Mouse (Mus musculus) ES-E14 (cell line): ENCODE measurements at regions not wholly inside any gene's neighbourhood (a gene's known extent, or its start where the extent isn't known, plus 50 kb on each side); places are given as distances from the start of the nearest gene placed in this dataset.

Source experiments
- CHD2 ChIP-seq: IDR thresholded peaks from 2 replicates; pipeline ENCODE4 v1.6.1; 2014; ENCODE audit warnings: mild to moderate bottlenecking, low read depth, low read length, inconsistent platforms
- HCFC1 ChIP-seq: IDR thresholded peaks from 2 replicates; pipeline ENCODE4 v1.6.1; 2012; ENCODE audit warnings: low read length, inconsistent platforms, borderline replicate concordance; ENCODE audit not compliant: insufficient read depth
- MAFK ChIP-seq: IDR thresholded peaks from 2 replicates; pipeline ENCODE4 v1.6.1; 2014; ENCODE audit warnings: mild to moderate bottlenecking, low read depth, low read length, inconsistent platforms; ENCODE audit not compliant: insufficient read depth
- ZC3H11A ChIP-seq: IDR thresholded peaks from 2 replicates; pipeline ENCODE4 v1.6.1; 2012; ENCODE audit warnings: low read depth, mild to moderate bottlenecking, inconsistent platforms, low read length, borderline replicate concordance
- ZNF384 ChIP-seq: IDR thresholded peaks from 2 replicates; pipeline ENCODE4 v1.6.1; 2012; ENCODE audit warnings: low read depth, low read length, inconsistent platforms

GRCm38 (mm10) chr17:82824619-82825018 is 390.5 kb upstream of the Pkdcc start:
- no peak for TF ChIP-seq CHD2
- TF ChIP-seq HCFC1: no peak
- TF ChIP-seq ZNF384: no peak
- no peak for TF ChIP-seq ZC3H11A
- no peak for TF ChIP-seq MAFK
